ENCODE assay signal across 16 mouse cellular contexts in genomic region chr7:79970336-79970735, GRCm38 (mm10). TPM values are rescaled to one million over a fixed set of nuclear protein-coding genes. Genes with fewer than 3 reads are reported as not detected.
"Had no signal": no experiment of that assay in that cellular context is flagged by ENCODE, and none has a peak within 500 bp of the region (broad histone marks: within the 10 kb centered on the region; RNA-seq: fewer than 3 reads in every experiment).

No protein-coding gene starts in this region.

- H3K27ac ChIP-seq: midbrain, embryonic 10.5 days; midbrain, embryonic 12.5 days; neural tube, embryonic 12.5 days; stomach, embryonic 15.5 days; stomach, postnatal 0 days had no signal

- H3K4me3 ChIP-seq: midbrain, embryonic 10.5 days; midbrain, embryonic 12.5 days; neural tube, embryonic 12.5 days; stomach, embryonic 15.5 days had no signal

- H3K36me3 ChIP-seq: midbrain, embryonic 10.5 days; midbrain, embryonic 12.5 days; neural tube, embryonic 12.5 days; stomach, embryonic 15.5 days had no signal

- H3K27me3 ChIP-seq: midbrain, embryonic 12.5 days; neural tube, embryonic 12.5 days; stomach, embryonic 15.5 days had no signal

- H3K9me3 ChIP-seq: midbrain, embryonic 10.5 days; midbrain, embryonic 12.5 days; neural tube, embryonic 12.5 days; stomach, embryonic 15.5 days had no signal

- H3K9ac ChIP-seq: lung, embryonic 14.5 days; midbrain, embryonic 12.5 days; neural tube, embryonic 12.5 days; stomach, embryonic 15.5 days had no signal

- H3K4me1 ChIP-seq: midbrain, embryonic 10.5 days; midbrain, embryonic 12.5 days; neural tube, embryonic 12.5 days; stomach, embryonic 15.5 days had no signal

- DNase-seq: lung, adult 18-20 months; lung, embryonic 14.5 days; lung, postnatal 10 days; lung, postnatal 4 days; midbrain, embryonic 14.5 days; right cerebral cortex, postnatal 14 days; thymus, adult 2 months; thymus, postnatal 25 days; thymus, postnatal 4 days had no signal

RNA-seq across cellular contexts. Expression of gene Arpin, which starts 35.2 kb away (rescaled TPM):
- total RNA-seq: megakaryocyte, adult 5-6 weeks; neutrophil, adult 5-6 weeks had no signal
